Mouse (Mus musculus): Measurements from ENCODE around the gene Rap1gap2.

DNA sequence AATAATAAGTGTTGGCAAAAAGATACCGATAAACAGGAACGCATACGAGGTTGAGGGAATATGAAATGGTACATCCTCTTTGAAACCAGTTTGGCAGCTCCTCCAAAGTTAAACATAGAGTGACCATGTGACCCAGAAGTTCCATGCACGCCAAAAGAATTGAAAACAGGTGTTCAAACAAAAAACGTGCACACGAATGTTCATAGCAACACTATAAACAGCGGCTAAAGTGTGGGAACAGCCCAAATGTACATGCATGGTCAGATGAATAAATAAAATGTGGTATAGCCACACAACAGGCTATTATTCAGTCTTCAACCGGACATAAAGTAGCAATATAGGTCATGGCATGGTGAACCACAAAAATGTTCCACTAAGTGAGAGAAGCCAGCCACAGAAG is 108.2 kb downstream of the Rap1gap2 start:
- TF ChIP-seq GATA1 (IDR thresholded peaks at IDR 0.05; ENCODE audit: low read depth, low read length) (no peak), CTCF (IDR thresholded peaks at IDR 0.05 in 2 of 3, conservative IDR thresholded peaks at IDR 0.05 in 1 of 3; ENCODE audit: control insufficient read depth in 1 of 3, insufficient read depth in 1 of 3, low read depth in 2 of 3, low read length in 3 of 3, poor library complexity in 1 of 3, severe bottlenecking in 1 of 3) (no peak)
